Mouse (Mus musculus): ENCODE data around the gene Gm5617.

- TF ChIP-seq POLR2A (IDR thresholded peaks at IDR 0.05; ENCODE audit: insufficient read depth, low read depth, low read length) (no peak), CTCF (IDR thresholded peaks at IDR 0.05) (peak; percentile 78)
These were observed 47.4 kb upstream of the Gm5617 start for GRCm38 (mm10) chr9:48447783-48448209.
